Mouse (Mus musculus) kidney, adult 2 months (tissue): ENCODE measurements around the gene Dlx1. TPM values are rescaled to one million over a fixed set of nuclear protein-coding genes. Genes with fewer than 3 reads are reported as not detected.
A peak's percentile ranks its signal among the peaks of the same experiment; 100 is the strongest.

Experiments used
- DNase-seq: peaks from one replicate; pipeline ENCODE4 v3.0.0; 2021
- H3K27ac ChIP-seq: fragments of 200-500 bp; 2 replicates; pipeline ENCODE4 v1.5.1; 2012; ENCODE audit warnings: low read depth, low read length, control low read depth, inconsistent platforms; ENCODE audit not compliant: insufficient read depth
- H3K27me3 ChIP-seq: fragments of 200-500 bp; replicated peaks from 2 replicates; pipeline ENCODE4 v1.6.1; 2012; ENCODE audit warnings: mild to moderate bottlenecking, moderate library complexity, low read length, inconsistent platforms; ENCODE audit not compliant: control insufficient read depth, insufficient read depth
- H3K36me3 ChIP-seq: fragments of 200-500 bp; 2 replicates; pipeline ENCODE4 v1.6.1; 2012; ENCODE audit warnings: mild to moderate bottlenecking, moderate library complexity, low read length, inconsistent platforms; ENCODE audit not compliant: control insufficient read depth, insufficient read depth
- H3K4me1 ChIP-seq: fragments of 200-500 bp; 2 replicates; pipeline ENCODE4 v1.6.1; 2011; ENCODE audit warnings: low read length; ENCODE audit not compliant: control insufficient read depth, insufficient read depth
- H3K4me3 ChIP-seq: fragments of 200-500 bp; 2 replicates; pipeline ENCODE4 v1.5.1; 2011; ENCODE audit warnings: mild to moderate bottlenecking, low read depth, low read length, control low read depth; ENCODE audit not compliant: insufficient read depth
- CTCF ChIP-seq: fragments of 200-500 bp; conservative IDR thresholded peaks from 2 replicates; pipeline ENCODE4 v1.5.1; 2011; ENCODE audit warnings: low read depth, mild to moderate bottlenecking, control low read depth, low read length, moderate library complexity, mixed read lengths; ENCODE audit not compliant: insufficient read depth, insufficient read length
- POLR2A ChIP-seq: fragments of 200-500 bp; IDR thresholded peaks from one replicate; pipeline ENCODE4 v1.6.1; 2011; ENCODE audit warnings: low read depth, low read length, control low read depth
- WGBS: fragments of 180-500 bp; shearing (Covaris S2); methylation state at CpG from one replicate; pipeline ENCODE4 v1.1.7; 2018; 5-methylcytosine and 5-hydroxymethylcytosine counted together
- polyA plus RNA-seq: library from polyadenylated mRNA; depleted of rRNA; stranded (reverse); fragments of >200 nt; gene quantifications from 2 replicates; pipeline ENCODE4 v1.2.3, GENCODE M21; 2012

Dlx1 gene
- polyA plus RNA-seq, 1 experiment: 0.16 TPM

GRCm38 (mm10) chr2:71550330-71550729, 22.4 kb downstream of the Dlx1 start:
- H3K27me3 ChIP-seq: peaks cover 17% of the 10 kb centered on the region
- H3K36me3 ChIP-seq: no peaks in the 10 kb centered on the region
- H3K4me3 ChIP-seq: no peak overlapping the region
- WGBS: 21% methylated on average over 3 of the region's 3 CpGs
- 0 out of 2 replicates have a peak, but pooled peaks cover 2% of the 10 kb centered on the region for H3K4me1 ChIP-seq
- no peak for DNase-seq
- H3K27ac ChIP-seq: no peak overlapping the region
- TF ChIP-seq POLR2A: no peak
- no peak for TF ChIP-seq CTCF

DNA sequence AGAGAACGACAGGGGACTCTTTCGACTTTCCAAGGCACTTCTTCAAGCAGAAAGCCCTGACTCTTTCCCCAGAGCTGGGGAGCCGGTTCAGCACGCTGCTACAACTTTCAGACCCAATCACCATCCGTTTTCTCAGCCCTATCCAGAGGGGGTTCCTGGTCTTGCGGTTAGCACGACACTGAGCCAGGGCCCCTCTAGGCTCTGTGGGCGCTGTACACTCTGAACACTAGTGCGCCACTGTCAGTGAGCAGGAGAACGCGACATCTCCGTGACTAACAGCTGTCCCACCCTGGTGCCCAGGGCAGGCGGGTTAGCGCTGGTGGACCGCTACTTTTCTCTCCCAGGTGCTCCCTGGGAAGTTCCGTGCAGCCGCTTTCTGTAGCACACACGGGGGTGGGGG, 23.8 kb downstream of the Dlx1 start:
- Histone ChIP-seq H3K4me1 (no peaks in the 10 kb centered on the region), H3K4me3 (no peak overlapping the region), H3K27ac (no peak overlapping the region), H3K36me3 (no peaks in the 10 kb centered on the region), H3K27me3 (peaks cover 6% of the 10 kb centered on the region)
- DNase-seq: no peak
- 1% methylated on average over 18 of the region's 18 CpGs for WGBS
- TF ChIP-seq POLR2A: no peak
- TF ChIP-seq CTCF: no peak

DNA sequence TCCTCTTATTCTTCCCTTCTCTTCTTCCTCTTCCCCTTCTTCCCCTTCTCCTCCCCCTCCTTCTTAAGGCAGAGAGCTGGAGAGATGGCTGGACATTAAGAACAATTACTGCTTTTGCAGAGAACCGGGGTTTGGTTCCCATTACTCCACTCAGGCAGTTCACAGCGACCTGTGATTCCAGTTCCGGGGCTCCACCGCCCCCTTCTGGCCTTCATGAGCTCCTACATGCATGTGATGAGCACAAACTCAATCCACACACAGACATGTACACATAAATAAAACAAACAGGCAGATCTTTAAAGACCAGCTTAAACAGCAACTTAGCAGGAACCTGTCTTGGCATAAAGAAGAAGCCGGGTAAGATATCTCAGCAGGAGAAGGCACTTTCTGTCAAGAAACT, 28.2 kb downstream of the Dlx1 start:
- TF ChIP-seq CTCF (no peak), POLR2A (no peak)
- Histone ChIP-seq H3K4me1 (no peaks in the 10 kb centered on the region), H3K27me3 (peaks cover 2% of the 10 kb centered on the region; the same call in 1 of the 2 replicates), H3K36me3 (no peaks in the 10 kb centered on the region), H3K4me3 (no peak overlapping the region), H3K27ac (no peak overlapping the region)
- WGBS: 66% methylated on average over 5 of the region's 5 CpGs
- DNase-seq: no peak

DNA sequence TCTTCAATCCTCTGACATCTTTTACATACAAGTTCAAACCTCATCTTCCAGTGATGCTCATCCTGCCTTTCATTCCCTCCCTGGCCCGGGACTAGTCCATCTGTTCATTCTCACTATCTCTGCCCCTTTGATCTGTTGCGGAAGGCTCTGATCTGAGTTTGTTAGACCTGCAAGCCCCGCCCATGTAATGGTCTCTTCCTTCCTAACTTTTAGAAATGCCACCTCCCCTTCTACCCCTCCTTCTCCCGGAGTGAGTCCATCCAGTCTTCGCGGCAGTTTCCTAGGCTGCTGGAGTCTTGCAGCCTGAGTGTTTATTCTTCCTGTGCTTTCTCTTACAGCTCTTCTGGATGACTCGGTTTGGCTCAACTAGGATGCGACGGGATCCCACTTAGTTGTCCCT, 38.6 kb downstream of the Dlx1 start:
- TF ChIP-seq POLR2A (no peak), CTCF (no peak)
- Histone ChIP-seq H3K4me3 (no peak overlapping the region), H3K4me1 (no peaks in the 10 kb centered on the region), H3K27ac (no peak overlapping the region), H3K36me3 (no peaks in the 10 kb centered on the region), H3K27me3 (no peaks in the 10 kb centered on the region)
- WGBS: 72% methylated on average over 9 of the region's 9 CpGs
- DNase-seq: no peak

- no peaks in the 10 kb centered on the region for H3K27me3 ChIP-seq
- H3K36me3 ChIP-seq: no peaks in the 10 kb centered on the region
These were observed 45.8 kb downstream of the Dlx1 start for GRCm38 (mm10) chr2:71573736-71574135.

GRCm38 (mm10) chr2:71577059-71577458, 49.1 kb downstream of the Dlx1 start:
- no peaks in the 10 kb centered on the region; the same call in 1 of the 2 replicates for H3K4me1 ChIP-seq
- H3K4me3 ChIP-seq: no peak overlapping the region
- TF ChIP-seq CTCF (no peak), POLR2A (no peak)
- WGBS: 93% methylated on average over 2 of the region's 2 CpGs
- DNase-seq: no peak
- H3K27ac ChIP-seq: no peak overlapping the region
- H3K36me3 ChIP-seq: no peaks in the 10 kb centered on the region
- no peaks in the 10 kb centered on the region for H3K27me3 ChIP-seq

More at GRCm38 (mm10) chr2:71573736-71574135, 45.8 kb downstream of the Dlx1 start:
- WGBS: 56% methylated on average over 4 of the region's 4 CpGs
- TF ChIP-seq POLR2A: no peak
- TF ChIP-seq CTCF: no peak
- no peak overlapping the region for H3K27ac ChIP-seq
- DNase-seq: no peak
- no peak overlapping the region for H3K4me3 ChIP-seq
- H3K4me1 ChIP-seq: no peaks in the 10 kb centered on the region

DNA sequence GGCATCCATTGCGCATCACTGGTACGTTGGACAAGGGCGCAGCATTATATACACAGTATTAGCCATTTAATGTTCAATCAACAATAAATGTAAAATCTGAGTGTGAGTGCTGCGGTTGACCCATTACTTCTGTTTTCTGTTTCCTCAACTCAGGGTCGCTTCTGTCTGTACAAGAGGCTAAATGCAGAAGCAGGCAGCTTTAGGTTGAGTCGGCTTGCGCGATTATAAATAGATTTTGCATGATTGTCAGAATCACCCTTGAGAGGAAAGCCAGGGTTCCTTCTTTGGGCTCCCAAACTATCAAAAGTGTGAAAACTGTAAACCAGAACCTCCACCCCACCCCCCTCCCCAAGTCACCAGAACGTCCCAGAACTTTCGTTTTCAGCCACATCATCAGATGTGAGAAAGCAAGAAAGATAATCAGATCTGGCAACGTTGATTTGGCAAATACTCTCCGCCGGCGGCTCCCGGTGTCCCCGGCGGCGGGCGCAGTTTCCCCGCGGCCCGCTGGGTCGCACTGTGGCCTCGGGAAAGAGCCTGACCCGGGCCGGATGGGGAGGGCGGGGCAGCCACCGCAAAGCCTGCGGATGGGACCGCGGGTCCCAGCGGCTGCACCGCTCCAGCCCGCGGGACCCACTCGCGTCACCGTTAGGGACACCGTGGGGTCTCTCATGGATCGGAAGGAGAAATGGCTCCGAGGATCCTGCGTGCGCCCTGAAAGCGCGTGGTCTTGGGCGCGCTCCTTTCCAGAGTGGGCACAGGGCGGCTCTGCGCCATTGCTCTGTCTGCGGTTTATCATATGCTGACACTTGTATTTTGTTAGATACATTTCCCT, 52.9 kb downstream of the Dlx1 start:
- no peak overlapping the region for H3K27ac ChIP-seq
- no peaks in the 10 kb centered on the region for H3K36me3 ChIP-seq
- WGBS: 12% methylated on average over 50 of the region's 50 CpGs
- peak overlapping the region; percentile 54 for H3K4me3 ChIP-seq
- H3K4me1 ChIP-seq: no peaks in the 10 kb centered on the region; the same call in 1 of the 2 replicates
- DNase-seq: peak; percentile 59
- TF ChIP-seq CTCF (peak; percentile 48; the same call in 1 of the 2 replicates), POLR2A (no peak)
- no peaks in the 10 kb centered on the region for H3K27me3 ChIP-seq
